Mouse (Mus musculus) erythroid progenitor cell, adult 5-6 weeks (primary cell): ENCODE data around the gene Msi1. TPM values are rescaled to one million over a fixed set of nuclear protein-coding genes. Genes with fewer than 3 reads are reported as not detected.

Experiments
- ATAC-seq: replicated peaks from 2 replicates; pipeline ENCODE4 v1.8.0; 2016; ENCODE audit warnings: moderate number of reproducible peaks, mild to moderate bottlenecking, moderate TSS enrichment, inconsistent platforms; ENCODE audit not compliant: poor library complexity, low FRiP score, severe bottlenecking
- total RNA-seq, 2 experiments: library from RNA; stranded (forward) in 1 of 2; stranded (reverse) in 1 of 2; fragments of 150-400 nt in 1 of 2; fragments of 186-747, 209-891 nt in 1 of 2; gene quantifications; 2 replicates each; pipeline versions ENCODE4 v1.2.3 to v1.2.4; 2015 to 2017; ENCODE audit warnings: low replicate concordance in 2 of 2

The Msi1 gene
- total RNA-seq (2015; ENCODE audit: low replicate concordance): not detected in 2 replicates
- total RNA-seq (2017; ENCODE audit: low replicate concordance): not detected in 2 replicates

DNA sequence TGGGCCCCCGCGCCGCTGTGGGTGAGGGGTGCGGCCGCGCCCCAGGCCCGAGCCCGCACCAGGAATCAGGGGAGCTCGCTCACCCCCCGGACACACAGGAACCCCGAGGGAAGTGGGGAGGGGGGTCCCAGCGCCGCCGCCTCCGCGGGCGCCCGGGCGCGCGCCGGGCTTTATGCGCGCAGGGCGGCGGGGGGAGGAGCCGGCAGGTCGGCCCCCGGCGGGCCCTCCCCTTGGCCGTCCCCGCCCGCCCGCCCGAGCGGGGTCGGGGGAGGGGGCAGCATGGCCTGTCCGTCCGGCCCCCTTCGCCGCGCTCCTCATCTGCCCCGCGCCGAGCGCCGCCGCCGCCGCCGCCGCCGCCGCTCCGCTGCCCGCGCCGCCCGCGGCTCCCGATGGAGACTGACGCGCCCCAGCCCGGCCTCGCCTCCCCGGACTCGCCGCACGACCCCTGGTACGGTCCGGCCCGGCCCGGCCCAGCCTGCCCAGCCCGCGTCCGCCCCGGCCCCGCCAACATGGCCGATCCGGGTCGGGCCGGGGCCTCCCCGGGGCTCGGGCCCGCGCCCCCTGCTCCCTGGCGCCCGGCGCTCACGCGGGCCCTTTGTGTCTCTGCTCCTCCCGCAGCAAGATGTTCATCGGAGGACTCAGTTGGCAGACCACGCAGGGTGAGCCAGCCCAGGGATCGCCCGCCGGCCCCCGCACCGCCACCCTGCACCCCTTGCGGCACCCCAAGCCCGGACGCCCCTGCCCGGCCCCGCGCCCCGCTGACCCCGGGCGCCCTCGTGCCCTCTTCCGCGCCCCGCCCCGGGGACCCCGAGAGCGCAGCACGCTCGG lies at the start of gene Msi1:
Gene Msi1 (plus strand): TSS at position 241 of the 828 bp plus-strand sequence.
- ATAC-seq: no peak

GRCm38 (mm10) chr5:115391935-115392334 lies 37.5 kb upstream of the Msi1 start:
- no peak for ATAC-seq

DNA sequence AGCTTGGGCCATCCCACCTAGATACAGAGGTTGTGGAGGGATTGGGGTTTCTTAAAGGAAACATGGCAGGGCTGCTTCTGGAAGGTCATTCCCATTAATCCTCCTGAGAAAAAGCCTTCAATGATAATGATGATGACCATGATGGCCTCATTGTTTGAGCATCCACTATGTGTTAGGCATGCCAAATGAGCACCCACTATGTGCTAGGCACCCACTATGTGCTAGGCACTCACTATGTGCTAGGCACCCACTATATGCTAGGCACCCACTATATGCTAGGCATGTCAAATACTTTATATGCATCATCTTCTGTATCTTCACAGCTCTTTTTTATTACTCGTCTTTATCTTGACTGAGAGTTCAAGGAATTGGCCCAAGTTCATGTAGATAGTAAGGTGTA lies 36.4 kb upstream of the Msi1 start:
- no peak for ATAC-seq

DNA sequence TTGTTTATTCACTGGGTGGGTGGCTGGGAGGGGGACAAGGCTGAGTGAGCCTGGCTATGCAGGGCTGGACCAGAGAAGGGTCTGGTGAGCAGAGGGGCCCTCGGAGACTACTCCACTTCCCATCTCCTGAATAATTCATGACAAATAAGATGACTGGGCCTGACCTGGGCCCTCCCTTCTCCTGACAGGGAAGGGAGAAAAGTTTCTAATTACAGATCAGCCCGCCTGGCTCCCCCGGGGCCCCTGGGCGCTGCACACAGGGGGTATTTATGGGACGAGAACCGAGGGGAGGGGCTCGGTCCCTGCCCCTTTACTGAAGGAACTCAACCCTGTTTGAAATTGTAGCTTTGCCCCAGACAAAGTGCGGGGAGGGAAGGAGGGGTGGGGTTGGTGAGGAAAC lies 35.2 kb upstream of the Msi1 start:
- ATAC-seq: no peak

GRCm38 (mm10) chr5:115394836-115395235 lies 34.6 kb upstream of the Msi1 start:
- no peak for ATAC-seq

DNA sequence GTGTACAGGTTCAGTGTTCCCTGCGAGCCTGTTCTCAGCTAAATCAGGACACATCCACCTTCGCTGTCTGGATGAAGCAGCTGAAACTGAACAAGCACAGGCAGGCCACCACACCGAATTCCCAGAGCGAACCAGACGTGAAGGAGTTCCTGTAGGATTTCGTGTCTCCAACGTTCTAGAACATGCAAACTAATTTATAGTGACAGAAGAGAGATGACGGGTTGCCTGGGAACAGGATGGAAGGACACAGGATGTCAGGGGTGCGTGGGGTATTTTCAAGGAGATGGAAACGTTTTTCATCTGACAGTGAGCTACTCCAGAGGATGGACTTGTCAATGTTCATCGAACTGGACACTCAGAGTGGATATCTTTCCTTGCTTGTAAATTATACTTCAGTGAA lies 32.7 kb upstream of the Msi1 start:
- ATAC-seq: no peak

DNA sequence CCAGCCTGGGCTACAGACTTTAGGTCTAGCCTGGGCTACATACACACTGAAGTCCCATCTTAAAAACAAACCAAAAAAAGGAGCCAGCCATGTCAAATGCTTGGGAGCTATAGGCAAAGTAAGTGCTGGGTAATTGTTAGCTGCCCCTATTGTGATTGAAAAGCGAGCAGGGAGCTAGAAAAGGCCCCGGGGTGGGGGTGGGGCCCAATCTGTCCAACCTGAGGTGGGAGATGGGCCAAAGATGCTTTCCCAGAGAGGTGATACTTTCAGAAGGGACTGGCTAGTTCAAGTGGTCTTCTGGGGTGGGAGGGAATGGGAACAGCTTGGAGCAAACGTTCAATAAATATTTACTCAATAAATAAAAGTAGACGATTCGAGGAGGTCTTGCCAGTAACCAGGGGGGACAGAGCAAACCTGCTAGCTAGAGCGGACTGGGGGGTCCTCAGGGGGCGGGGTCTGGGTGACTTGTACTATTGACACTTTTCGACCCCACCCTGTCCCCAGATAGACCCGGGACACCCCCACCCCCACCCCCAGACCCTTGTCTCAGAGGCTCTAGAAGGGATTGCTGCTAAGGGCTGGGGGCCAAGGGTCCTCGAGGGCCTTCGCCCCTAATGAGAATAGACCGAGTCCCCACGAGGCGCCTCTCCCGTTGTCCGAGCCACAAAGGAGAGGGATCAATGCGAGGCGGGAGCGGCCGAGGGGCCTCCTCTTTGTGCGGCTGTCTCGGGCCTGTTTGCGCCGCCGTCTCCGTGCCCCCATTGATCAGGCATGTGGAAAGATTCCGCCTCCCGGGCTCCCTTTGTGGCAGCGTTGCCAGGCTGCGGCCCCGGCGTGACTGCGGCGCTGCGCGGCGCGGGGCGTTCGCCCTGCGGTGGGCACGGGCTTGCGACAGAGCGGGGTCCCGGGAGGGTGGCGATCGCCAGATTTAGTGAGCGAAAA lies 31.3 kb upstream of the Msi1 start:
- no peak for ATAC-seq

DNA sequence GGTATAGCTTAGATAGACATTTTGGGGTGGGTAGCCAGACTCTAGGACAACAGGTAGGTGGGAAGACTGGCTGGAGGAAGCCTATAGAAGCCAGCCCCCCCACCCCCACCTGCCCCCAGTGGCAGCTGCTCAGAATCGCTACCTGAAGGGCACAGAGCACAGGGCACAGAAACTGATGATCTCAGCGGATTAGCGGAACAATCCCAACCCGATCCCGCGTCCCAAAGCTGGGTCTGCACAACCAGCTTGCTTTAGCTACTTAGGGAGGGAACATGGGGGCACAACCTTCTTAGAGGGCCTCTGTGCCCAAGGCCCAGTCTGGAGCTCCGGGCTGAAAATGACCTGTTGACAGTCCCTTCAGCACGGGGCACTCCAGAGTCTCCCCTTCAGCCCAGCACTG lies 27.3 kb upstream of the Msi1 start:
- no peak for ATAC-seq

- ATAC-seq: no peak
Observed at GRCm38 (mm10) chr5:115403436-115404140, 25.8 kb upstream of the Msi1 start.

- ATAC-seq: no peak
Observed at GRCm38 (mm10) chr5:115404241-115404794, 25.1 kb upstream of the Msi1 start.

DNA sequence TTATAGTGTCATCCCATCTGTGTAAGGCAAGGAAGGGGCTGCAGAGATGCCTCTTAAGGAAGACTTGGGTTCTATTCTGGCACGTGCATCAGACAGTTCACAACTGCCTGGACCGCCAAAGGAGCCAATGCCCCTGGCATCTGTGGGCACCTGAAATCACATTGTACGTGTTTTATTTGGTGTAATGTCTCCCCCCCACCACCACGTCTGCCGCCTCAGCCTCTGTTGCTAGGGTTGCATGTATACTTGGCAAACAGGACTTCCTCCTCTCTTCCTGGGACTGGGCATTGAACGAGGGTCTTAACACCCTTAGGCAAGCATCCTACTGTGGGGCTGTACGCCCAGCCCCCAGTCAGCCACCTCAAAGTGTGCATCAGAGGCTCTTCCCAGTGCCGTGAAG lies 24.2 kb upstream of the Msi1 start:
- ATAC-seq: no peak

- ATAC-seq: no peak
Observed at GRCm38 (mm10) chr5:115408110-115408509, 21.3 kb upstream of the Msi1 start.

- no peak for ATAC-seq
Observed at GRCm38 (mm10) chr5:115415111-115416085, 14.0 kb upstream of the Msi1 start.

- no peak for ATAC-seq
Observed at GRCm38 (mm10) chr5:115428831-115429358, 504 bp upstream of the Msi1 start.

- no peak for ATAC-seq
Observed at GRCm38 (mm10) chr5:115430187-115430960, 975 bp downstream of the Msi1 start.

- ATAC-seq: no peak
Observed at GRCm38 (mm10) chr5:115431061-115431897, 1.9 kb downstream of the Msi1 start.

GRCm38 (mm10) chr5:115431898-115432259 lies 2.5 kb downstream of the Msi1 start:
- ATAC-seq: no peak
